10 mouse cellular contexts compared by ENCODE assay signal in genomic region chr4:99192640-99193039, GRCm38 (mm10).
"Had no signal": no experiment of that assay in that cellular context is flagged by ENCODE, and none has a peak within 500 bp of the region (broad histone marks: within the 10 kb centered on the region; RNA-seq: fewer than 3 reads in every experiment).

No protein-coding gene starts in this region.

- H3K27ac ChIP-seq: kidney, postnatal 0 days; limb, embryonic 10.5 days; liver, embryonic 15.5 days; midbrain, embryonic 12.5 days; stomach, postnatal 0 days had no signal

- H3K27me3 ChIP-seq: liver, embryonic 15.5 days; midbrain, embryonic 12.5 days had no signal

- H3K36me3 ChIP-seq: liver, embryonic 15.5 days; midbrain, embryonic 12.5 days had no signal

- DNase-seq: kidney, adult 9 months; kidney, postnatal 36 days; lung, postnatal 14 days; thymus, adult 18-20 months; thymus, postnatal 14 days had no signal

- H3K9me3 ChIP-seq: limb, embryonic 10.5 days; liver, embryonic 15.5 days; midbrain, embryonic 12.5 days had no signal
